Mouse (Mus musculus) embryonic facial prominence, embryonic 12.5 days (tissue): ENCODE results near the gene Prdx2. TPM values are rescaled to one million over a fixed set of nuclear protein-coding genes. Genes with fewer than 3 reads are reported as not detected.

ENCODE experiments used
- ATAC-seq: fragments of 200-750 bp; cut with Nextera tagmentation; 2 replicates; pipeline ENCODE4 v1.8.0; 2017; ENCODE audit not compliant: insufficient number of reproducible peaks, insufficient read depth, low FRiP score, low TSS enrichment
- H3K27ac ChIP-seq: fragments of 300-500 bp; sonication (generic); 2 replicates; pipeline ENCODE4 v1.5.1; 2016; ENCODE audit warnings: mild to moderate bottlenecking
- H3K27me3 ChIP-seq: fragments of 300-500 bp; sonication (generic); 2 replicates; pipeline ENCODE4 v1.6.1; 2016; ENCODE audit warnings: mild to moderate bottlenecking, moderate library complexity
- H3K36me3 ChIP-seq: fragments of 300-500 bp; sonication (generic); 2 replicates; pipeline ENCODE4 v1.6.1; 2016; ENCODE audit warnings: mild to moderate bottlenecking
- H3K4me1 ChIP-seq: fragments of 300-500 bp; sonication (generic); 2 replicates; pipeline ENCODE4 v1.6.1; 2016
- H3K4me2 ChIP-seq: fragments of 300-500 bp; sonication (generic); replicated peaks from 2 replicates; pipeline ENCODE4 v1.6.1; 2016; ENCODE audit warnings: mild to moderate bottlenecking, moderate library complexity
- H3K4me3 ChIP-seq: fragments of 300-500 bp; sonication (generic); 2 replicates; pipeline ENCODE4 v1.5.1; 2016; ENCODE audit warnings: mild to moderate bottlenecking
- H3K9ac ChIP-seq: fragments of 300-500 bp; sonication (generic); 2 replicates; pipeline ENCODE4 v1.6.1; 2016; ENCODE audit warnings: mild to moderate bottlenecking, moderate library complexity
- H3K9me3 ChIP-seq: fragments of 300-500 bp; sonication (generic); 2 replicates; pipeline ENCODE4 v1.6.1; 2016; ENCODE audit warnings: mild to moderate bottlenecking, moderate library complexity
- WGBS: fragments of 180-500 bp; shearing (Covaris S2); methylation state at CpG from one replicate; pipeline ENCODE4 v1.1.7; 2016; 5-methylcytosine and 5-hydroxymethylcytosine counted together
- polyA plus RNA-seq: library from polyadenylated mRNA; unstranded; fragments of >200 nt; fragmentation: Nextera tagmentation; extraction: Ambion mirVana; gene quantifications from 2 replicates; pipeline ENCODE4 v1.2.1, GENCODE M21; 2016

Prdx2 gene
- 1,038 and 1,130 TPM in 2 replicates for polyA plus RNA-seq

- Histone ChIP-seq H3K9me3 (no peaks in the 10 kb centered on the region), H3K9ac (peak within 1 kb of the TSS; percentile 90), H3K4me3 (peak within 1 kb of the TSS; percentile 83), H3K36me3 (peaks cover 35% of the 10 kb centered on the region), H3K27me3 (no peaks in the 10 kb centered on the region), H3K27ac (peak within 1 kb of the TSS; percentile 85), H3K4me2 (peak within 1 kb of the TSS; percentile 93), H3K4me1 (peaks cover 32% of the 10 kb centered on the region)
- ATAC-seq: peak; percentile 65
- WGBS: under 1% methylated on average over 56 of the region's 56 CpGs
These were observed at the start of gene Prdx2, which contains the start of the genes Gm49661 and Rnaseh2a for GRCm38 (mm10) chr8:84969241-84970134. TSS of gene Prdx2 (plus strand) at chr8:84969587. TSS of gene Gm49661 (minus strand) at chr8:84969433. TSS of gene Rnaseh2a (minus strand) at chr8:84969767.

- Histone ChIP-seq H3K27ac (no peak overlapping the region), H3K36me3 (no peaks in the 10 kb centered on the region), H3K4me1 (no peaks in the 10 kb centered on the region), H3K4me2 (no peak overlapping the region), H3K9me3 (no peaks in the 10 kb centered on the region), H3K9ac (no peak overlapping the region), H3K27me3 (peaks cover 24% of the 10 kb centered on the region), H3K4me3 (no peak overlapping the region)
- 74% methylated on average over 2 of the region's 2 CpGs for WGBS
- no peak for ATAC-seq
These were observed 47.8 kb upstream of the Prdx2 start for GRCm38 (mm10) chr8:84921596-84921995.

GRCm38 (mm10) chr8:84925557-84925956, 43.8 kb upstream of the Prdx2 start:
- H3K27me3 ChIP-seq: peaks cover 24% of the 10 kb centered on the region
- no peak overlapping the region for H3K4me3 ChIP-seq
- H3K4me2 ChIP-seq: no peak overlapping the region
- 81% methylated on average over 7 of the region's 7 CpGs for WGBS
- H3K4me1 ChIP-seq: no peaks in the 10 kb centered on the region
- H3K36me3 ChIP-seq: no peaks in the 10 kb centered on the region
- no peaks in the 10 kb centered on the region for H3K9me3 ChIP-seq
- no peak overlapping the region for H3K27ac ChIP-seq
- no peak overlapping the region for H3K9ac ChIP-seq
- ATAC-seq: no peak

- Histone ChIP-seq H3K4me2 (no peak overlapping the region), H3K9ac (no peak overlapping the region), H3K9me3 (no peaks in the 10 kb centered on the region), H3K4me3 (no peak overlapping the region), H3K27ac (no peak overlapping the region), H3K27me3 (peaks cover 39% of the 10 kb centered on the region), H3K4me1 (no peaks in the 10 kb centered on the region), H3K36me3 (no peaks in the 10 kb centered on the region)
- no peak for ATAC-seq
- 92% methylated on average over 1 of the region's 1 CpGs for WGBS
These were observed 41.9 kb upstream of the Prdx2 start for GRCm38 (mm10) chr8:84927513-84927912.

DNA sequence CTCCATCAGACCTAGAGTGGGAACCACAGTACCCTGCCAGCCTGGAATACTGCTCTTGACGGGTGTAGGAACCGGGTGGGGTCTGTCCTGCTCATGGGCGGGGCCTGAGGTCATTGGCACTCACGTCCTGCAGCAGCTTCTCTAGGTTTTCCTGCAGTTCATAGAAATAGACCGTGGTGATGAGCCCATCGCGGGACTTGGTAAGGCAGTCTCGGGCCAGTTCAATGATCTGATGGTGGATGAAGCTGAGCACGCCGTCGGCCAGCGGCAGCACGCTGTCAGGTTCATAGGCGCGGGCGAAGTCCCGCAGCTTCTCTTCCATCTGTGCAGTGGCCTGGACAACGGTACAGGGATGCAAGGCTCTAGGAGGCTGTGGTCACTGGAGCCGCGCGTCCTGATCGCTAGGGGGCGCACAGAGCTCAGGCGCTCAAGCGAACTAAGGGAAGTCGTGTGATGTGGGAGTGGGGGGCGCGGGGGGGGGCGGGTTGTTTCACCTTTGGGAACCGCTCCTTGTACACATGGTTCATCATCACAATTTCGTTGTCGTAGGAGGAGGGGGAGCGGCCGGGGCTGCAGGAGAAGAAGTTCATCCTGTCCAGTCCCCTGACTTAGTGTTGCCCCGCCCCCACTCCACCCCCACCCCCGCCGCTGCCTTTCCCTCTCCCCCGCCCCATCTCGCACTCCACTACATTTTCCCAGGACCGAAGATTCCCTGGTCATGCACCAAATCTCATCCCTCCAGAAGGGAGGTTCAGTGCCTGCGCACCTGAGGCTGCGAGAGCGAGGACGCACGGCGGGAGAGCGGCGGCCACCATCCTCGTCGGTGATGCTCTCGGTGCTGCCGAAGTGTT, 40.7 kb upstream of the Prdx2 start:
- Histone ChIP-seq H3K4me3 (peak overlapping the region; percentile 36), H3K4me1 (no peaks in the 10 kb centered on the region), H3K9ac (peak overlapping the region; percentile 31; the same call in 1 of the 2 replicates), H3K27ac (no peak overlapping the region), H3K27me3 (peaks cover 41% of the 10 kb centered on the region), H3K36me3 (no peaks in the 10 kb centered on the region), H3K4me2 (peak overlapping the region; percentile 67), H3K9me3 (no peaks in the 10 kb centered on the region)
- 4% methylated on average over 47 of the region's 52 CpGs for WGBS
- peak; percentile 66; the same call in 1 of the 2 replicates for ATAC-seq

- Histone ChIP-seq H3K27me3 (peaks cover 60% of the 10 kb centered on the region), H3K4me2 (no peak overlapping the region)
- WGBS: 83% methylated on average over 13 of the region's 13 CpGs
These were observed 38.8 kb upstream of the Prdx2 start for GRCm38 (mm10) chr8:84930582-84930981.

DNA sequence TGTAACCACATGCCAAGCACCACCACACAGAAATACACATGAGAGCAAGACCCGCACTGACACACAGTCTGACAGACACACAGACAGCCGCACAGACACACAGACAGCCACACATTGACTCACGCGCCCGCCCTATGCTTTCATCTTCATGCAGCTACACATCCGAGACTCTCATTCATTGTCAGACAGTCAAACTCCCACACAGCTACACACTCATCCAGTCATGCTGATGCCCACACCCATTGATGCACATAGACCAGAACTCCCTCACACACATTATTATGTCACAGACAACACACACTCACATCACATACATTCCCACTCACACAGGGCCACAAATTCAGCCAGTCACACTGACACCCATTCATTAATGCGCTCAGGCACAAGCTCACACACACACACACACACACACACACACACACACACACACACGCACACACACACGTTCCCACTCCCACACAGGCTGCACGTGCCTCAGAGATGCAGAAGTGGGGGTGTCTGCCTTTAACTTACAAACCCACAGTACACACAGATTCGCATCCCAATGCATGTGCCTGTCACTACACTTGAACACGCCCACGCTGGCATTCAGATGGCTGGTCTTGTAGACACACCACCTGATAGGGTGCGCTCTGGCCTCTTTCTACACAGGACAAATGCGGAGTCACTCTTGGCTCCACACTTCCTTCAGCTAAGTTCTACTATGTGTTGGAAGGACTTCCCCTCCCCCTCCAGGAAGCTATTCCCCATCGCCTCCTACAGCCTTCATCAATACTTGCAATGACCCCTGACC, 35.4 kb upstream of the Prdx2 start:
- Histone ChIP-seq H3K9ac (no peak overlapping the region), H3K36me3 (no peaks in the 10 kb centered on the region), H3K4me1 (peaks cover 16% of the 10 kb centered on the region), H3K4me2 (no peak overlapping the region), H3K27me3 (peaks cover 83% of the 10 kb centered on the region), H3K4me3 (no peak overlapping the region), H3K27ac (no peak overlapping the region), H3K9me3 (no peaks in the 10 kb centered on the region)
- ATAC-seq: no peak
- WGBS: 77% methylated on average over 16 of the region's 16 CpGs

More at GRCm38 (mm10) chr8:84930582-84930981, 38.8 kb upstream of the Prdx2 start:
- Histone ChIP-seq H3K27ac (no peak overlapping the region), H3K4me1 (peaks cover 7% of the 10 kb centered on the region; the same call in 1 of the 2 replicates), H3K4me3 (no peak overlapping the region), H3K9me3 (no peaks in the 10 kb centered on the region), H3K9ac (no peak overlapping the region), H3K36me3 (no peaks in the 10 kb centered on the region)
- ATAC-seq: no peak

- H3K9me3 ChIP-seq: no peaks in the 10 kb centered on the region
- peak overlapping the region; percentile 74; the same call in 1 of the 2 replicates for H3K4me2 ChIP-seq
- WGBS: 2% methylated on average over 15 of the region's 15 CpGs
- peak overlapping the region; percentile 6; the same call in 1 of the 2 replicates for H3K4me3 ChIP-seq
- H3K4me1 ChIP-seq: peaks cover 16% of the 10 kb centered on the region
- no peak overlapping the region for H3K27ac ChIP-seq
- no peaks in the 10 kb centered on the region for H3K36me3 ChIP-seq
- no peak overlapping the region for H3K9ac ChIP-seq
- peaks cover 78% of the 10 kb centered on the region for H3K27me3 ChIP-seq
- ATAC-seq: peak; percentile 77
These were observed 34.5 kb upstream of the Prdx2 start for GRCm38 (mm10) chr8:84934860-84935259.

GRCm38 (mm10) chr8:84935489-84935888, 33.9 kb upstream of the Prdx2 start:
- H3K9me3 ChIP-seq: no peaks in the 10 kb centered on the region
- no peak for ATAC-seq
- H3K4me2 ChIP-seq: peak overlapping the region; percentile 74; the same call in 1 of the 2 replicates
- H3K27me3 ChIP-seq: peaks cover 75% of the 10 kb centered on the region
- H3K36me3 ChIP-seq: no peaks in the 10 kb centered on the region
- H3K4me1 ChIP-seq: peaks cover 16% of the 10 kb centered on the region
- H3K4me3 ChIP-seq: peak overlapping the region; percentile 20
- no peak overlapping the region for H3K27ac ChIP-seq
- no peak overlapping the region for H3K9ac ChIP-seq
- WGBS: 3% methylated on average over 14 of the region's 14 CpGs

- Histone ChIP-seq H3K36me3 (no peaks in the 10 kb centered on the region), H3K9me3 (no peaks in the 10 kb centered on the region), H3K4me1 (peaks cover 16% of the 10 kb centered on the region), H3K4me3 (peak overlapping the region; percentile 44), H3K9ac (peak overlapping the region; percentile 41; the same call in 1 of the 2 replicates), H3K27me3 (peaks cover 76% of the 10 kb centered on the region), H3K4me2 (peak overlapping the region; percentile 74), H3K27ac (no peak overlapping the region)
- ATAC-seq: no peak
- WGBS: 24% methylated on average over 23 of the region's 23 CpGs
These were observed 33.1 kb upstream of the Prdx2 start for GRCm38 (mm10) chr8:84936041-84936961.
